Mouse (Mus musculus) heart, postnatal 36 days (tissue): Measurements from ENCODE around the gene Ecel1. TPM values are rescaled to one million over a fixed set of nuclear protein-coding genes. Genes with fewer than 3 reads are reported as not detected.

Experiments
- DNase-seq, 2 experiments: peaks; one replicate each; pipeline ENCODE4 v3.0.0; 2021 to 2022
- intact Hi-C: fragments of 180-260 bp; cut with DNase I; formaldehyde crosslinking; loops from one replicate; pipeline ENCODE4 v1.15.1; 2025
- total RNA-seq, 2 experiments: library from RNA; stranded (reverse); gene quantifications; 2 replicates each; pipeline ENCODE4 v1.2.3; 2021

The Ecel1 gene
- total RNA-seq: not detected

DNA sequence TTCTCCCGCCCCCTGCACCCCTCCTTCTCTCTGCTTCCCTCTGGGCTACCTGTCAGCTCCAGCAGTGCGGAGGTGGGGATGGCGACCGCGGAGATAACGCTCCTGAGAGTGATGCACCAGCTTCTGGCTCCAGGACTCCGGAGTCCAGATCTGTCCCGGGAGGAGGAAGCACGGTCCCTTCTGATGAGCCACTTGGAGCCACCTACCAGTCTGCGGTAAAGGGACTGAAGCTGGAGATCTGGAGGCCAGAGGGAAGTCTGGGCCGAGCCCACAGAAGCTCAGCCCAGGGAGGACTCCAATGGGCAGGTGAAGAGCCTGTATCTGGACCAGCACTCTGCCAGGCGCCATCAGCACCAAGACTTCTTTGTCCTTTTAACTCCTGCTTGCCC, at the start of gene Ecel1:
Gene Ecel1 (minus strand): TSS at position 323 of the 389 bp plus-strand sequence.
- intact Hi-C loops: no loop called here
- DNase-seq: no peak

GRCm38 (mm10) chr1:87205502-87205901, 49.2 kb upstream of the Ecel1 start:
- intact Hi-C loops: no loop called here
- no peak for DNase-seq

GRCm38 (mm10) chr1:87205038-87205437, 48.7 kb upstream of the Ecel1 start:
- DNase-seq: no peak
- intact Hi-C loops: no loop called here

GRCm38 (mm10) chr1:87204465-87204864, 48.1 kb upstream of the Ecel1 start, which contains the start of gene Chrng:
Gene Chrng (plus strand): TSS chr1:87204657.
- intact Hi-C loops: no loop called here
- DNase-seq: no peak

DNA sequence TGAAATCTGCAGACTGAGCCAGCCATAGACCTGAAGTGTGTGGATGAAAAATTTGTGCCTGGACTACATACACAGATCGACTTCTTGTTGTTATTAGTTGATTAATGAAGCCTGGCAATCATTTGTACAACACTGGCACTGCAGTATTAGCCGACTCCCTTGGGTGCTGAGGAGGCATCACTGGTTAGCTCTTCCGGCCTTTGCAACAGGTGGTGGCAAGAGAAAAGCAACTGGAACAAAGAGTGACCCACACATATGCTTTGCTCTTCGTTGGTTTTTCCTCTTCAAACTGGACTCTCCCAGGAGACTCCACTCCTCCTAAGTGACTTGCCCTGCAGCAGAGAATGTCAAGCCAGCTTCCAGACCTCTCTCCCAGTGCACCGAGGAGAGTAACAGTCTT, 47.5 kb upstream of the Ecel1 start:
- DNase-seq: no peak
- intact Hi-C loops: no loop called here

GRCm38 (mm10) chr1:87201848-87202247, 45.5 kb upstream of the Ecel1 start:
- intact Hi-C loops: no loop called here

GRCm38 (mm10) chr1:87200811-87201210, 44.5 kb upstream of the Ecel1 start:
- no peak for DNase-seq
- intact Hi-C loops: no loop called here

More at GRCm38 (mm10) chr1:87201848-87202247, 45.5 kb upstream of the Ecel1 start:
- DNase-seq: no peak

DNA sequence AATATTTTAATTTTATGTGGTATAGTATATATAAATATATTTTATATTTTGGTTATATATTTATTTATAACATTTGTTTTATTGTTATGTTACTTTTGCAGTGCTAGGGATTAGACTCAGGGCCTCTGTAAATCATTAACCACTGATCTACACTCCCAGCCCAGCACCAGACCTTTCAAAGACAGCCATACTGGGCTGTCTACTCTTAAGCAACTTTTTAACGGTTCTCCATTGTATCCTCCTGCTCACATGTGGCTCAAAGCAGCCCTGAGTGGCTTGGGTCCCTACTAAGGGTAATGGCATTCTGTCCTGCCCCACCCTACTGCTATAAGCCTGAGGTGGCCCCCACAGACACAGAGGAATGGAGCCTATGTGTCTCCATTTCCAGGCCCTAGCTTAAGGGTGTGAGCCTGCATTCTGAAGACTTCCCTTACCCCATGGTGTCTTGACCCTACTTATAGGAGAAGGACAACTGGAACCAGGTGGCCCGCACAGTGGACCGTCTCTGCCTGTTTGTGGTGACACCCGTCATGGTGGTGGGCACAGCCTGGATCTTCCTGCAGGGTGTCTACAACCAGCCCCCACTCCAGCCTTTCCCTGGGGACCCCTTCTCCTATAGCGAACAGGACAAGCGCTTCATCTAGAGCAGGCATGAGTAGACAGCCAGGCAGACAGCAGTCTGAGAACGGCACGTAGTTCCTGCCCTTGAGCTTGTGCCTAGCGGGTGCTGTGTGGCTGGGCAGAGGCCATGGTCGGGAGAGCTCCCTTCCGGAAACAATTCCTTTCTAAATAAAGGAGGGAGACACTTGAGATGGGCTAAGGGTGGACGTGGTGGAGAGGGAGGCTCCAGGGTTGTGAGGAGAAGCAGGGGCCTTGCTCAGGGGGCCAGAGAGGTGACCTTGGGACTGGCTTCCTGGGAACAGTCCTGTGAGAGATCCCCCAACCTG, 42.1 kb upstream of the Ecel1 start:
- DNase-seq: no peak
- intact Hi-C loops: no loop called here

- intact Hi-C loops: no loop called here
- DNase-seq: no peak
Measured at GRCm38 (mm10) chr1:87197296-87197695, 41.0 kb upstream of the Ecel1 start.

DNA sequence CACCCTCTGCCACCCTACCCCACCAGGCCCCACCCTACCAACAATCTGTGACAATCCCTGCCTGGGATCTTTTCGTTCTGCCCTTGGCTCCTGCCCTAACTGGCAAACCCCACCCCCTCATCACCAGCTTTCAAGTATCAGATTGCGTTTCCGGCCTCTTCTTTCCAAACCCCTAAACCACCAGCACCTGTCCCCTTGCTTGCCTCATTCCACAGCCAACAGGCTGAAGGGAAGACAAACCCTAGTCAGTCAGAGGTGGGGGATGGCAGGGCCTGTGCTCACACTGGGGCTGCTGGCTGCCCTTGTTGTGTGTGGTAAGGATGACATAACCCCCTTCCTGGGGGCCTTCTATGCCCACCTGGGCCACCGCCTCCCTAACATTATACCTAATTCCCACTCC, 34.1 kb upstream of the Ecel1 start, which contains the start of gene Chrnd:
Gene Chrnd (plus strand): TSS at position 179 of the 400 bp plus-strand sequence.
- DNase-seq: no peak
- intact Hi-C loops: no loop called here

DNA sequence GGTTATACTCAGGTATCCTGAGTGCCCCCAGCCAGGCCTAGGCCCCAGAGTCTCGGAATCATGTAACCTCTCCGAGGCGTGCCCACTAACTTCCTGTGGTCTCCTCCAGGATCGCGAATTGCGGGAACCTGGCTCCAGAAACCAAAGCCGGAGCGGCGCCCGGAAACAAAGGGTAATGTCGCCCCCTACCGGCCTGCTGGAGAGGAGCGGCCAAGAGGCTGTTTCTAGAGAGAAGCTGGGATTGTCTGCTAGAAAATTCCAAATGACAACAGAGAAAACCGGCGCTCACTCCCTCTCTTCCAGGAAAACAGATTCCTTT, 30.7 kb upstream of the Ecel1 start:
- intact Hi-C loops: loop anchor here (1.0 to 5.0 kb wide), 4 partner anchors 89 to 572 kb away; no protein-coding TSS in a partner anchor
- peak; percentile 74 to 82 for DNase-seq

DNA sequence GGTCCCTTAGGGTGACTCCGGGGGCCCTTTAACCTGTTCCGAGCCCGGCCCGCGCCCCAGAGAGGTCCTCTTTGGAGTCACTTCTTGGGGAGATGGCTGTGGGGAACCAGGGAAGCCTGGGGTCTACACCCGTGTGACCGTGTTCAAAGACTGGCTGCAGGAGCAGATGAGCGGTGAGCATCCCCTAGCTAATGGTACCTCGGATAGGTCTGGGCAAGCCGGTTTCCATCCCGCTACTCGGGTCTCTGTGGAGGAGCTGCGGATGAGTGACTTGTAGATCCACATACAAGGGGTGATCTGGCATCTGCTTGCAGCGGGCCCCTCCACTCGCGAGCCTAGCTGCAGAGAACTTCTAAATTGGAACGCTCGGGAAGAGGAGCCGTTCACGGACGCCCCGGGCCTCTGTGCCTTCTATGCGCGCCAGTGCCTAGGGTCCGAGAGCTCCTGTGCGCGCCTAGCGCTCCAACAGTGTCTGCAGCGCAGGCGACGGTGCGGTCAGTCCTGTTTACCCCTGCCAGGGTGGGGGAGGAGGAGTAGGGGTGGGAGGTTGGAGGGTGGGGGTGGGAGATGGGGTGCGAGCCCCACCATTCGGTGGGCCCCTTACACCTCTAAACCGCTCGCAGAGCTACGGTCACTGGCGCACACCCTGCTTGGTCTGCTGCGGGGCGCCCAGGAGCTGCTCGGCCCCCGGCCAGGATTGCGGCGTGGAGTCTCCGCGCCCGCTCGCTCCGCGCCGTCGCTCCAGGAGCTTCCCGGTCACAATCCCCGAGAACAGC, 30.1 kb upstream of the Ecel1 start:
- peak in 1 of 2 experiments; percentile 9 for DNase-seq
- intact Hi-C loops: loop anchor here (1.0 to 5.0 kb wide), 4 partner anchors 88 to 572 kb away; no protein-coding TSS in a partner anchor

GRCm38 (mm10) chr1:87185526-87185925, 29.2 kb upstream of the Ecel1 start:
- DNase-seq: no peak
- intact Hi-C loops: loop anchor here (1.0 to 5.0 kb wide), 3 partner anchors 143 to 535 kb away; no protein-coding TSS in a partner anchor

- intact Hi-C loops: loop anchor here (1.0 to 5.0 kb wide), 3 partner anchors 142 to 534 kb away; no protein-coding TSS in a partner anchor
- DNase-seq: peak; percentile 75 to 78
Measured at GRCm38 (mm10) chr1:87184751-87185139, 28.4 kb upstream of the Ecel1 start.

- no peak for DNase-seq
- intact Hi-C loops: no loop called here
Measured at GRCm38 (mm10) chr1:87183998-87184750, 27.9 kb upstream of the Ecel1 start.

- intact Hi-C loops: no loop called here
- DNase-seq: no peak
Measured at GRCm38 (mm10) chr1:87183013-87183412, 26.7 kb upstream of the Ecel1 start, which contains the start of gene Prss56. Gene Prss56 (plus strand): TSS chr1:87183313.

GRCm38 (mm10) chr1:87180896-87181295, 24.6 kb upstream of the Ecel1 start:
- no peak for DNase-seq
- intact Hi-C loops: no loop called here

GRCm38 (mm10) chr1:87175852-87176292, 19.6 kb upstream of the Ecel1 start:
- peak; percentile 20 to 32 for DNase-seq
- intact Hi-C loops: no loop called here

DNA sequence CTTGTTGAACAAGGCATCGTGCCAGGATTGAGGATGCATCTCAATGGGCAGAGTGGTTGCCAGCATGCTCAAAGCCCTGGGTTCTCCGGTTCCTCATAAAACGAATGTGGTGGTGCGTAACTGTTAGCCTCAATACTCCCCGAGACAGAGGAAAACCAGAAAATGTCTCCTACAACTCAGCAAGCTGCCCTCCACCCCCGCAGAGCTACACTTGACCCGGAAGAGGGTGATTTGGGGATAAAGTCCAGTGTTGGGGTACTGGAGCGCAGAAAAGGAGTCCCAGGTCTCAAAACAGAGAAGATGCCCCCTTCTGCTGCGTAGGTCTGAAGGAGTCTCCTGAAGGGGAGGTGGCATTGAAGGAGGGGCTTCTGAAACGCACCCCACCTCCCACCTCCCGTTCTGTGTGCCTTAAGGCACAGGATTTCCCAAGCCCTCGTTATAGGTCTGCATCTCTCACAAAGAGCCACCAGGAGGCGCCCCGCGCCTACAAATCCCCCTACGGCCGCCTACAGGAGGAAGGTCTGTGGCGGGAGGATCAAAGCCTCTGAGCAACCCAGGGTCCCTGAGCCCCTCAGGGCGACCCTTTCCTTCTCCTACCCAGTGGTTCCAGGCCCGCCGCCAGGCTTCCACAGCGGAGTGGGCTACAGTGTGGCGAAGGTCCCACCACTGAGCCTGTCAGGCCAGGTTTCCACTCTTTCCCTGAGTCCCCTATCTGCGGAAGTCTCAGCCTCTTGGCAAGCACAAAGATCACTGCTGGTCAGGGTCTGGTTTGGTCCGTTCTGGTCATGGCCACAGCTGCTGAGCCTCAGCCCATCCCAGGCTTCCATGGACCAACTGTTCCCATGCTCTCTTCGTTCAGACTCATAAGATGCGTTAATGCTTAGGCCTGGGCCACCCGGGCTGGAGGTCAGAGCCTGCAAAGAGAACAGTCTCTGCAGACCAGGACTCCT, 18.0 kb upstream of the Ecel1 start:
- DNase-seq: peak; percentile 61 to 63
- intact Hi-C loops: no loop called here
